Mouse (Mus musculus): ENCODE measurements around the gene Hist1h2bj. TPM values are rescaled to one million over a fixed set of nuclear protein-coding genes. Genes with fewer than 3 reads are reported as not detected.
"Not testable (repeated sequence)": the region's sequence is repeated elsewhere in the genome, so short reads cannot be mapped to it uniquely, and the experiment has no call there.

Gene Hist1h2bj
- polyA plus RNA-seq, 1 experiment, result 0.65 TPM

GRCm38 (mm10) chr13:22039951-22040463 is 3.0 kb upstream of the Hist1h2bj start:
- DNase-seq (ENCODE audit: low spot score), result no peak

DNA sequence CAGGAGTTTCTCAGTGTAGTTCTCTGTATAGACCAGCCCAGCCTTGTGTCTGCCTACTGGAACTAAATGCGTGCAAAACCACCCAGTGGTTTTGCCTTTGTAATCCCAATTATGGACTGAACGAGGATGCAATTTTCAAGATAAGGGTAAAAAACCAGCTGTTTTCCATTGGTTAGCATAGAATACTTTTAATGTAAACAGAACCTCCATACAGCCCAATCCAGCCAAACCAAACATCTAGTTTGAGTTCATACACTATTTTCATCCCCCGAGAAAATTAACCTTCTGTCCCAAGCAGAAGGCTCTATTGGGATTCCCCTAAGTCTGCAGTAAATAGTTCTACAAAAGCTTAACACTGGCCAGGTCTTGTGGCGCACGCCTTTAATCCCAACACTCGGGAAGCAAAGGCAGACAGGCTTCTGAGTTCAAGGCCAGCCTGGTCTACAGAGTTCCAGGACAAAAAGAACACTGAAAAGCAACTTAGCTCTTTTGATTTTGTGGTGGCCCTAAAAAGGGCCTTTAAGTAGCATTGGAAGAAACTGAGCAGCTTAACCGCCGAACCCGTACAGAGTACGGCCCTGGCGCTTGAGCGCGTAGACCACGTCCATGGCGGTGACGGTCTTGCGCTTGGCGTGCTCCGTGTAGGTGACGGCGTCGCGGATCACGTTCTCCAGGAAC is 2.4 kb upstream of the Hist1h2bj start:
- DNase-seq (ENCODE audit: low spot score), result no peak

- DNase-seq (ENCODE audit: low spot score), result peak; percentile 93
These were observed 1.9 kb upstream of the Hist1h2bj start, which contains the start of gene Hist1h4i for GRCm38 (mm10) chr13:22041142-22041536. Gene Hist1h4i, minus strand, starts transcription at chr13:22041362.

DNA sequence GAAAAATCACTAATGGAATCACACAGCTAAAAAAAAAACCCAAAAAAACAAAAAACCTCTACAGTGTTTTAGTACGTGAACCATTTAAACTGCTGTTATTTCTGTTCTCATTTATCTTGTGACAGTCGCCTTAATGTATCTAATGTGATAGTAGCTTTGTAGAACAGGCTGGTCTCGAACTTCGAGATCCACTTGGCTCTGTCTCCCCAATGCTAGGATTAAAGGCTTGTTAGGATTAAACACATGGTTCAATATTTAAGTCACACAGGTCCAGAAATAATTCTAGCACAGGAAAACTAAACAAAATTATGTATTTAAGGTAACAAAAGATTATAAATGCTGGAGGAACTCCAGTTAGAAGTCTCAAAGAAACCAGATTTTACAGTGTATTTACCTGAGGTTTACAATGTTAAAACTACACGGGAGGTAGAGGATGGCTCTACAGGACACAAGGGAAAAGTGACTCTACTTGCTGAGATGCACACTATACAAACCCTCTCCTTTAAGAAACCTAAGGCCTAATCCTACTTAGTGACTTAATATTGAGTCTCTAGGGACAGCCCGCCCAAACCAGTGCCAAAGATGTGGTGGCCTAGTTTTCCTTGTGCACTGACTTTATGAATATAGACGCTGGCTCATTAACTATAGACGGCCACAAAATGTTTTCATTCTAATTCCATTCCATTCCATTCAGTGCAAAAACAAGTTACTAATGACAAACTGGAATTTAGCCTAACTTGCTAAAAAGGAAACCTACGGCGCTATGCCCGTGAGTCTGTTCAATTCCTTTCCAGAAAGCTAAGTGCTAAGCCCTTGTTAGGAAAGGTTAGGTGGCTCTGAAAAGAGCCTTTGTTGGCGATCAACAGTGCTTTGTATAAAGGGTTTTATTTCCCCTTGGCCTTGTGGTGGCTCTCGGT is 1.1 kb upstream of the Hist1h2bj start:
- DNase-seq (ENCODE audit: low spot score), result no peak

- DNase-seq (ENCODE audit: low spot score), result no peak
These were observed 753 bp downstream of the Hist1h2bj start for GRCm38 (mm10) chr13:22043503-22044431.

- DNase-seq (ENCODE audit: low spot score), result no peak
These were observed 1.6 kb downstream of the Hist1h2bj start for GRCm38 (mm10) chr13:22044432-22045155.

- no peak for DNase-seq (ENCODE audit: low spot score)
These were observed 2.3 kb downstream of the Hist1h2bj start for GRCm38 (mm10) chr13:22045311-22045710.

DNA sequence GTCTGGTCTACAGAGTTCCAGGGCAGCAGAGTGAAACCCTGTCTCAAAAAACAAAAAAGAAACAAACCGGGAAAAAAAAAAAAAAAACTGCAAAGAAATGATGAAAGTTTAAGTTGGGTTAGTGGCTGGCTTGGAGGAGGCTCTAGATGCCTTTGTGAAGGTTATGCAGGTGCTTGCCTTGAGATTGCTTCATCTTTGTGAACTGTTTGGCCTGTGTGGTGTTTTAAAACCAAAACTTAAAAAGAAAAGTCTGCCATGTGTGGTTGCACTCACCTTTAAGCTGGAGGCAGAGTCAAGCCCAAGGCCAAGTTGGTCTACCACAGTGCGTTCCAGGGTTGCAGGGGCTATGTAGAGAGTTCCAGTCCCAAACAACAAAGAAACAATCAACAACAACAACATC is 6.0 kb downstream of the Hist1h2bj start:
- no peak for DNase-seq (ENCODE audit: low spot score)

DNA sequence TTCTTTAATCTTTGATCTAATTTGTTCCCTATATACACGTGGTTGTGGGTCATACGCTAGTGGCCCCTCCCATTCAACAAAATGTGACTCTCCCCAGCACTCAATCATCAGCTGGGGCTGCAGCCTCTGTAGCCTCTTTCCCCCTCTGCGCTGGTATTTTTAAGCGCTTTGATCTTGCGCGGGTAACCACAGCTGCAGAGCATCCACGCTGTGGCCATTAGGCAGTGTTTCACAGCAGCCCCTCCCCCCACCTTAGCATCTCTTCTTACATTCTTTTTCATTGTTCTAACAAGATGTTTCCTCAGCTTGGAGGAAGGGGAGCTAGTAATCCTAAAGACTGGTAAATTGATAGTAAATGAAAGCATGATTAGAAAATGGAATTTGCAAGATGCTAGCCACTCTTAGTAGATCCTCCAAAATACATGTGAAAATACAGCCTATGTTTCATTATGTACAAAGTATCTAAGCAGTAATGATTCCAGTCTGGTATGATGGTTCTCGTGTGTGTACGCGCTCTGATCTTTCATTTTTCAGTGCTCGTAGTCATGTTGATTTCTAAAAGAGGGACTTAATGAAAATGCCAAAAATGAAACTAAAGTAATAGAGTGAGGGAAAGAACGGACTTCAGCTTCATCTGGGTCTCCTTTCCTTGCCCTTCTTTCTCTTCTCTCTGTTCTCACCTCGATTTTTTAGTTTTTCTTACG is 6.9 kb downstream of the Hist1h2bj start:
- no peak for DNase-seq (ENCODE audit: low spot score)

DNA sequence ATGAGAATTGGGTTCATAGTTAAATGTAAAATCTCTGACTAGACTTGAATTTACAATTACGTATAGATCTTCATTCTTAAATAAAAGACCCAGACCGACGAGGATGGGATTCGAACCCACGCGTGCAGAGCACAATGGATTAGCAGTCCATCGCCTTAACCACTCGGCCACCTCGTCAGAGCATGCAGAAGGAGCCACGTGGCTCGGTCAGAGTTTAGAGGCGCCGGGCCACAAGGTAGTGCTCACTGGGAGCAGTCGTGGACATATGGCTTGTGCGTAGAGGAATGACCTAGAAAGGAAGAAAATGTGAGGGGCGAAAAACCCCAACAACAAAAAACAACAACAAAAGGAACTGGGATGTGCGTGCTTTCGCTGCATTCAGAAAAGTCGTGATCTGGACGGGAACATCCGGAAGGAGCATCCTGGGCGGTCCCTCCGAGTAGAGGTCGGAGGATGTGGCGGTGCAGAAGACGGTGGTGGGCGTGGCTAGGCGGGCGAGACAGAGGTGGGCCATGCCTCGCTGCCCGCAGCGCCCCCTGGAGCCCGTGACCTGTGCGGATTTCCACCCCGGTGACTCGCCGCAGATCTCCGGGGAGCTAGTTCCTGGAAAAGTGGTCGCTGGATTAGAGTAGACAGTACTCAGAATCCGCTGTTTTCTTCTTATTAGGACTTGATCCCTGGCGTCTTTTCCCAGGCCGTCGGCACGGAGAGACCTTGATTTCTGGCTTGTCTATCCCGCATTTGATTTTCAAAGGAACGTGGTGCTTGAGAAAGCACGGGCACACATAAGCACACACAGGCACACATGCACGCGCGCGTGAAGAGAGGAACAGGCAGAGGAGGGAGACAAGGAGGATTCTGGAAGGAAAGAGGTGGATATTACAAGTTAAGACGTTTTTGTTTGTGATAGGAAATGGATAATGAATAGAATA is 7.8 kb downstream of the Hist1h2bj start:
- DNase-seq (ENCODE audit: low spot score), result peak; percentile 70

DNA sequence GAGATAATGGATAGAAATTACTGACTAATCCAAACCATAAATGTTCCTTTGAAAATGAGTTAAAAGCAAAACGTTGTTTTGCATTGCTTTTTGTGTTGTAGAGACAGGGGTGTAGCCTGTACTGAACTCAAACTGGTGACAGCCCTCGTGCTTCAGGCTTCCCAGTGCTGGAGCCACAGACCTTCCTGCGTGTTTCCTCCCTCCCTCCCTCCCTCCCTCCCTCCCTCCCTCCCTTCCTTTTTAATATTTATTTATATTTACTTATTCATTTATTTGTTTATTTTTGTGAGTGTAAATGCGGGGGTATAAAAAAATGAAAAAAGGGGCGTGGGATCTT is 8.5 kb downstream of the Hist1h2bj start:
- no peak for DNase-seq (ENCODE audit: low spot score)

GRCm38 (mm10) chr13:22053754-22054153 is 10.7 kb downstream of the Hist1h2bj start:
- no peak for DNase-seq (ENCODE audit: low spot score)

DNA sequence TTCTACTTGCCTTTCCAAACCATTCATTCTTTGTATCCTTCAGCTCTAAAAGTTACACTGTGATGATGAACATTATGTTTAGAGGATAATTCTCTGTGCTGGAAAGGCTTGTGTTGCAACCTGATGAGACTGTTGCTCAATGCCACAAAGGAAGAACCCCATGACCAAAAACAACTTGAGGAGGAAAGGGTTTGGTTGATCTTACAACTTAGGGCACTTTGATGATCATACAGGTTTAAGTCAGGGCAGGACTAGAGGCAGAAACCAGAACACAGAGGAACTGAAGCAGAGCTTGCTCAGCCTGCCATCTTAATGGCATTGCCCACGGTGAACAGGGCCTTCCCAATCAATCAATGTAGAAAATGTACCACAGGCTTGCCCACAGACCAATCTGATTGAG is 18.4 kb downstream of the Hist1h2bj start:
- no peak for DNase-seq (ENCODE audit: low spot score)

DNA sequence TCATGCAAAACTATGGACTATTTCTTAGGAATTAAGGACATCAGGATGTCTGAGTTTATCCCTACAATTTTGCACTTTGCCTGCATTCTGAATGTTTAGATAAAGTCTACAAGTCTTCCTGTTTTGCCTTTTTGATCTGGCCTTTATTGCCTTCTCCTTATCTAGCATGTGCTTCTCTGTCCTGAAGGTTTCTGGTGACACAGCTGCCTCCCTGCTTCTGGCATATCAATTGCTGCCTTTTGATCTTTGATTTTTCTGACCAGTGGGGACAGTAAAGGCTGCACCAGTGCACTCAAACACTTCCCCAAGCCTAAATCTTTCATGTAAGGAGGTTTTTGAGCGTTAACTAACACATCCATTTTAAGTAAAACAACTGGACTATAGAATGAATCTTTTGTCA is 20.5 kb downstream of the Hist1h2bj start:
- DNase-seq (ENCODE audit: low spot score), result no peak

GRCm38 (mm10) chr13:22084140-22084539 is 41.1 kb downstream of the Hist1h2bj start, which contains the start of gene Vmn1r188:
Gene Vmn1r188, plus strand, starts transcription at chr13:22084440.
- DNase-seq (ENCODE audit: low spot score), result not testable (repeated sequence)
